Mouse (Mus musculus) adrenal gland, postnatal 10 days (tissue): Measurements from ENCODE around the gene Map2k5. TPM values are rescaled to one million over a fixed set of nuclear protein-coding genes. Genes with fewer than 3 reads are reported as not detected.

ENCODE experiments used
- DNase-seq: peaks from one replicate; pipeline ENCODE4 v3.0.0; 2021; ENCODE audit warnings: mixed read lengths
- total RNA-seq, 2 experiments: library from RNA; stranded (reverse); gene quantifications; 2 replicates each; pipeline ENCODE4 v1.2.3; 2021

Gene Map2k5
- total RNA-seq, 2 experiments from 2014 or later, result 27.0 to 35.4 TPM

- no peak for DNase-seq
Measured at GRCm38 (mm10) chr9:63124512-63124911, 253.2 kb downstream of the Map2k5 start.

DNA sequence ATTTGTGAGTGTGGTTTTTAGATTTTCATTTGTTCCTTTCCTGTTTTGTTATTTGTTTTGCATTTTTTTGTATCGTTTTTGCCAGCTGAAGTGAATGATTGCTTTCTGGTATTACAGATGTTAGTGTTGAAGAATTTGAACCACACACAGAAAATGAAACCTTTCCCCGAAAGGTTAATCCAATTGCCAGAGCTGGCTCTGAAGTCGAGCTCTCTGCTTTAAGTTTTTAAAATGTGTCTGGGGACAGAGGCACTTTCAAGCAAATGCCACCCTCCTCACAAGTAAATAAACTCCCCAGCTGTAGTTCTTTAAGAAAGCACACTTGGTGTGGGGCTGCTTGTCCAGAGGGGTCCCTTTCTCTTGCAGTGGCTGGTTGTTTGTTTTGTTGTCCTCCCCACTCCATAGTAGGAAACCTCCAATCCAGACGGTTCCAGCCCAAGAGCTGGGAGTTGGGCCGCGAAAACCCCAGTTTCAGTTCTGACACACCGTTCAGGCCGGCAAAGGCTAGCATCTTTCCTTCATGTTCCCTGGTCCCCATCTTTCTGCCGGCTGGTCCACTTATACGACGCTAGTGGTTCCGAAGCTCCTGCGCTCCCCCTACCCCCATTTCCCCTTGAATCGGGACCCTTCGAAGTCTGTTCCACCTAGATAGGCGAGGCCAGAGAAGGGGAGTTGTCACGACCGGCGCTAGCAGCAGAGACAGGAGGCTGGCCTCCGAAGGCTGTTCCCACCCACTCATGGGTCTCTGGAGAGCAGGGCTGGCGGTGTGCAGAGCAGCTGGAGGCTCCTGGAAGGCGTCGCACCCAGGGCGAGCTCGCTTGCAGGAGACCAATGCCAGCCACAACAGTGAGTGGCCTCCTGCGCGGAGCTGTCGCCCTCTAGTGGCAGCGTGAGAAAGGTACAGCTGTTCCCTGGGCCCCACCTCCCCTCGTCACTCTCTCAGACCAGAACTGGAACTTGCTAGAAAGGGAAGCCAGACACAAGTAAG, 254.0 kb downstream of the Map2k5 start:
- DNase-seq, result peak; percentile 94

GRCm38 (mm10) chr9:63122161-63122833, 255.4 kb downstream of the Map2k5 start:
- no peak for DNase-seq

DNA sequence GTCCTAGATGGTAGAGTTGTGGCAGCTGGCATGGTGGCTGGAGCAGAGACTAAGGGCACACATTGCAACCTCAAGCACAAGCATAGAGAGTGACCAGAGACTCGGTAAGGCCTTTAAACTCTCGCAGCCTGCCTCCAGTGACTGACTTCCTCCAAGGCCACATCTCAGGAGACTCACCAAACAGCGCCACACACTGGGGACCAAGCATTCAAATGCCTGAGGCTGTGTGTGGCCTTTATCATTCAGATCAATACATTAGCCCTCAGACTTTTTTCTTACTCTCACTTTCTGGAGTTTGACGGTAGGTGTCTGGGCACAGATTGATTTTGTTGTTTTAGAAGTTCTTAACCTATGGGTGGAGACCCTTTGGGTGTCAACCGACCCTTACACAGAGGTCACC, 259.3 kb downstream of the Map2k5 start:
- no peak for DNase-seq

Other genes with a start within 250 kb of the Map2k5 start
- under 1 TPM; 0.09 to 0.18 TPM for gene Skor1, start 228.9 kb downstream of the Map2k5 start, total RNA-seq
- gene 2300009A05Rik, start 21.3 kb upstream of the Map2k5 start, total RNA-seq, result 10 to 100 TPM; 49.1 to 55.6 TPM
- under 1 TPM; 0.18 TPM for gene Iqch, start 224.6 kb upstream of the Map2k5 start, total RNA-seq
- gene Aagab, start 224.8 kb upstream of the Map2k5 start, total RNA-seq, result 10 to 100 TPM; 22.0 to 24.3 TPM